Mouse (Mus musculus): Measurements from ENCODE around the gene Spns2. TPM values are rescaled to one million over a fixed set of nuclear protein-coding genes. Genes with fewer than 3 reads are reported as not detected.
A peak's percentile ranks its signal among the peaks of the same experiment; 100 is the strongest.

Spns2 gene
- polyA plus RNA-seq, 1 experiment from 2014 or later, result 1.9 TPM

GRCm38 (mm10) chr11:72485157-72485556 is 4.5 kb downstream of the Spns2 start:
- Histone ChIP-seq H3K27ac (replicated peaks) (no peak overlapping the region), H3K9me3 (no peaks in the 10 kb centered on the region), H3K4me2 (no peak overlapping the region)

GRCm38 (mm10) chr11:72484549-72484948 is 5.2 kb downstream of the Spns2 start:
- WGBS, result 37% methylated on average over 6 of the region's 6 CpGs

More at GRCm38 (mm10) chr11:72485157-72485556, 4.5 kb downstream of the Spns2 start:
- Histone ChIP-seq H3K4me1 (peaks cover 65% of the 10 kb centered on the region), H3K9ac (no peak overlapping the region), H3K4me3 (no peak overlapping the region), H3K27me3 (replicated peaks) (peaks cover 43% of the 10 kb centered on the region), H3K36me3 (no peaks in the 10 kb centered on the region)
- no peak for ATAC-seq (ENCODE audit: extremely low read depth, insufficient number of reproducible peaks, low FRiP score, low TSS enrichment)
- WGBS, result 58% methylated on average over 5 of the region's 5 CpGs

GRCm38 (mm10) chr11:72481952-72482351 is 7.8 kb downstream of the Spns2 start:
- Histone ChIP-seq H3K4me3 (no peak overlapping the region), H3K27ac (replicated peaks) (no peak overlapping the region), H3K9me3 (no peaks in the 10 kb centered on the region), H3K36me3 (no peaks in the 10 kb centered on the region), H3K4me1 (peaks cover 63% of the 10 kb centered on the region), H3K9ac (no peak overlapping the region), H3K4me2 (peak overlapping the region; percentile 10; the same call in 1 of the 2 replicates), H3K27me3 (replicated peaks) (peaks cover 12% of the 10 kb centered on the region)
- 40% methylated on average over 4 of the region's 4 CpGs for WGBS
- 0 out of 2 replicates have a peak, but pooled peaks have one; percentile 19 for ATAC-seq (ENCODE audit: extremely low read depth, insufficient number of reproducible peaks, low FRiP score, low TSS enrichment)

More at GRCm38 (mm10) chr11:72484549-72484948, 5.2 kb downstream of the Spns2 start:
- no peak for ATAC-seq (ENCODE audit: extremely low read depth, insufficient number of reproducible peaks, low FRiP score, low TSS enrichment)
- Histone ChIP-seq H3K4me3 (no peak overlapping the region), H3K4me1 (peaks cover 65% of the 10 kb centered on the region), H3K36me3 (no peaks in the 10 kb centered on the region), H3K27ac (replicated peaks) (no peak overlapping the region), H3K9me3 (no peaks in the 10 kb centered on the region), H3K4me2 (no peak overlapping the region), H3K9ac (no peak overlapping the region), H3K27me3 (replicated peaks) (peaks cover 38% of the 10 kb centered on the region)

GRCm38 (mm10) chr11:72481313-72481712 is 8.4 kb downstream of the Spns2 start:
- Histone ChIP-seq H3K27me3 (replicated peaks) (peaks cover 7% of the 10 kb centered on the region; the same call in 1 of the 2 replicates), H3K36me3 (no peaks in the 10 kb centered on the region), H3K4me2 (no peak overlapping the region), H3K4me1 (peaks cover 65% of the 10 kb centered on the region), H3K4me3 (no peak overlapping the region), H3K9me3 (no peaks in the 10 kb centered on the region), H3K9ac (no peak overlapping the region), H3K27ac (replicated peaks) (0 out of 2 replicates have a peak overlapping the region, but pooled peaks have one; percentile 2)
- 72% methylated on average over 5 of the region's 5 CpGs for WGBS
- no peak for ATAC-seq (ENCODE audit: extremely low read depth, insufficient number of reproducible peaks, low FRiP score, low TSS enrichment)

GRCm38 (mm10) chr11:72479499-72479898 is 10.2 kb downstream of the Spns2 start:
- no peaks in the 10 kb centered on the region for H3K27me3 ChIP-seq (replicated peaks)
- 58% methylated on average over 2 of the region's 2 CpGs for WGBS
- H3K4me3 ChIP-seq, result no peak overlapping the region
- no peaks in the 10 kb centered on the region for H3K36me3 ChIP-seq
- peaks cover 70% of the 10 kb centered on the region for H3K4me1 ChIP-seq
- H3K4me2 ChIP-seq, result no peak overlapping the region
- no peak overlapping the region for H3K27ac ChIP-seq (replicated peaks)
- H3K9ac ChIP-seq, result no peak overlapping the region
- ATAC-seq (ENCODE audit: extremely low read depth, insufficient number of reproducible peaks, low FRiP score, low TSS enrichment), result no peak
- no peaks in the 10 kb centered on the region for H3K9me3 ChIP-seq

- H3K36me3 ChIP-seq, result no peaks in the 10 kb centered on the region
- H3K9me3 ChIP-seq, result no peaks in the 10 kb centered on the region
- H3K4me1 ChIP-seq, result peaks cover 72% of the 10 kb centered on the region
- 48% methylated on average over 6 of the region's 6 CpGs for WGBS
- no peaks in the 10 kb centered on the region for H3K27me3 ChIP-seq (replicated peaks)
- no peak overlapping the region for H3K4me3 ChIP-seq
- H3K4me2 ChIP-seq, result no peak overlapping the region
- peak overlapping the region; percentile 70 for H3K27ac ChIP-seq (replicated peaks)
- ATAC-seq (ENCODE audit: extremely low read depth, insufficient number of reproducible peaks, low FRiP score, low TSS enrichment), result no peak
- no peak overlapping the region; the same call in 1 of the 2 replicates for H3K9ac ChIP-seq
These were observed 11.5 kb downstream of the Spns2 start for GRCm38 (mm10) chr11:72478228-72478627.

DNA sequence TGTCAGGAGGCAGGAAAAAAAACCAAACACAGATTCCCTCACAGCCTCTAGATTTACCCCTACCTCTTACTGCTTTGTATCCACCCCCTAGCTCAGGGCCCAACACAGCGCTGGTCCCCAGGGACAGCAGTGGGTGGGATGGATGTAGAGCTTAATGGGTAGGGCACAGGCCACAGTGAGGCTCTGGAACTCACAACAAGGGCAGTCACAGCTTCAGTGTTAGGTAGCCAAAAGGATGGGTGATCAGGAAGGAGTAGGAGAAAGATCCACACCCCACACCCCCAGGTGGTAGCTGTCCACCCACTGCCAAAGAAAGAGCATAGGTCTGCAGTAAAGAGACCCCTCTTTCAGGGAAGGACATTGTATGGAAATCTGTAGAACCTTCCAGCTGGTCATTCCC is 12.1 kb downstream of the Spns2 start:
- no peak overlapping the region; the same call in 1 of the 2 replicates for H3K9ac ChIP-seq
- no peak overlapping the region for H3K4me2 ChIP-seq
- H3K4me3 ChIP-seq, result no peak overlapping the region
- H3K36me3 ChIP-seq, result no peaks in the 10 kb centered on the region
- no peaks in the 10 kb centered on the region for H3K9me3 ChIP-seq
- peak overlapping the region; percentile 70 for H3K27ac ChIP-seq (replicated peaks)
- ATAC-seq (ENCODE audit: extremely low read depth, insufficient number of reproducible peaks, low FRiP score, low TSS enrichment), result no peak
- H3K4me1 ChIP-seq, result peaks cover 66% of the 10 kb centered on the region
- H3K27me3 ChIP-seq (replicated peaks), result no peaks in the 10 kb centered on the region
- 92% methylated on average over 1 of the region's 1 CpGs for WGBS

- Histone ChIP-seq H3K9ac (no peak overlapping the region), H3K4me3 (no peak overlapping the region), H3K36me3 (no peaks in the 10 kb centered on the region), H3K4me1 (peaks cover 61% of the 10 kb centered on the region), H3K27ac (replicated peaks) (peak overlapping the region; percentile 70), H3K9me3 (no peaks in the 10 kb centered on the region), H3K4me2 (no peak overlapping the region), H3K27me3 (replicated peaks) (no peaks in the 10 kb centered on the region)
- no peak for ATAC-seq (ENCODE audit: extremely low read depth, insufficient number of reproducible peaks, low FRiP score, low TSS enrichment)
- 36% methylated on average over 5 of the region's 5 CpGs for WGBS
These were observed 12.5 kb downstream of the Spns2 start for GRCm38 (mm10) chr11:72477182-72477581.

DNA sequence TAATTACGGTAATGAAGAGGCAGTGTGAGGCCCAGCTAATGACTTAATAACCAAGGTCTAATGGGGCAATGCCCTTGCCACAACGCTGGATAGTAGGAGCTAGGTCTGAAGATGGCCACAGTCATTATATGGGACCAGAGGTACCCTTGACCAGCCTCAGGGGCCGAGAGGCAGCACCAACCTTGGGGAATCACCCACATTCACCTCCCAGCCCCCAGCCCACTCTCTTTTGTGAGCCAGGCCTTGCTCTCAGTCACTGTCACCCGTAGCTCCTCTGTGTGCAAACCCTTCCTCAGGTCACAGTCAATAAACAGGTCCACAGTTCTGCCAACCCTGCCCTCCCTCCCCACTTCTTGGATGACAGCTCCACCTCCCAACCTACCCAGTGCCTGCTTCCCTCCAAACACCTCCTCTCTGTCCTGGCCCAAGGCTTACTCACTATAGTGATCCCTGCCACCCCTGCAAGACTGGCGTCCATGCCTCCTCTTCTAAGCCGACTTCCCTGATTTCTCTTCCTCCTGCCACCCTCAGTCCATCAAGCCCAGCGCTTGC is 13.6 kb downstream of the Spns2 start:
- Histone ChIP-seq H3K27me3 (replicated peaks) (no peaks in the 10 kb centered on the region), H3K9me3 (no peaks in the 10 kb centered on the region), H3K27ac (replicated peaks) (0 out of 2 replicates have a peak overlapping the region, but pooled peaks have one; percentile 56), H3K4me1 (peaks cover 51% of the 10 kb centered on the region), H3K4me2 (peak overlapping the region; percentile 17; the same call in 1 of the 2 replicates), H3K9ac (no peak overlapping the region), H3K4me3 (no peak overlapping the region), H3K36me3 (no peaks in the 10 kb centered on the region)
- 77% methylated on average over 7 of the region's 7 CpGs for WGBS
- no peak for ATAC-seq (ENCODE audit: extremely low read depth, insufficient number of reproducible peaks, low FRiP score, low TSS enrichment)

DNA sequence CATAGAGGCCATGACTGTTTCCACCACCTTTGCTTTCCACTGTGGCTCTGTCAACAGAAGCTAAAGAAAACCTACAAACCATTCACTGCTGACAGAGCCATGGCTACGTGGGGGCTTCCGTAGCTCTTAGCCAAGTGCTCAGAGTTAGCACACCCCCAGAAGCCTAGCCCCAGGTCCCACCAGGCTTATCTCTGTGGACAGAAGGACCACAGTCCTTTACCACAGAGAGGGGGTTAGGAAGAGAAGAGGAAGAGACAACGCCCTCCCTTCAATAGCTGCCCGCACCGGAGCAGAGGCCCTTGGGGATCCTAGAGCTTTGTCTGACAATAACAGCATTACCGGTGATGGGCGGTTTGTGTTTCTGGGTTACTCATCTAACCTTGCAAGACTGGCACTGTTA is 14.3 kb downstream of the Spns2 start:
- no peak overlapping the region for H3K4me3 ChIP-seq
- no peaks in the 10 kb centered on the region for H3K27me3 ChIP-seq (replicated peaks)
- no peaks in the 10 kb centered on the region for H3K9me3 ChIP-seq
- peak overlapping the region; percentile 56 for H3K27ac ChIP-seq (replicated peaks)
- 64% methylated on average over 7 of the region's 7 CpGs for WGBS
- H3K4me2 ChIP-seq, result peak overlapping the region; percentile 17; the same call in 1 of the 2 replicates
- H3K4me1 ChIP-seq, result peaks cover 53% of the 10 kb centered on the region
- no peak for ATAC-seq (ENCODE audit: extremely low read depth, insufficient number of reproducible peaks, low FRiP score, low TSS enrichment)
- H3K36me3 ChIP-seq, result no peaks in the 10 kb centered on the region
- H3K9ac ChIP-seq, result no peak overlapping the region

DNA sequence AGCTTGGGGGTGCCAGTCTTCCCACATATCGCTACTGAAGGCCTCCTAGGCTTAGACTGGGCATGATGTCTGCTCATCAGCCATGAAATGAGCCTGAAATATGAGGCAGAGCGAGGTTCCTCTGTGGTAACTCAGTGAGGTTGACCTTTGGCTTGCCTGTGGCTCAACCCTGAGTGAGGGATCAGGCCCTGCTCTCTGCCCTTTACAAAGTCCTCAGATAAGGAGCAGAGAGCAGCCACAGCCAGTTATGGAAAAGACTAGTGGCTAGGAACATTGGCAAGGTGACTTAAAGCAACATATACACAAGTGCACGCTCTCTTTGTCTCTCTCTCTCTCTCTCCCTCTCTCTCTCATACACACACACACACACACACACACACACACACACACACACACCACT is 14.8 kb downstream of the Spns2 start:
- Histone ChIP-seq H3K4me3 (no peak overlapping the region), H3K9me3 (no peaks in the 10 kb centered on the region), H3K27ac (replicated peaks) (peak overlapping the region; percentile 56; the same call in 1 of the 2 replicates), H3K9ac (no peak overlapping the region), H3K4me1 (peaks cover 58% of the 10 kb centered on the region), H3K4me2 (no peak overlapping the region), H3K36me3 (no peaks in the 10 kb centered on the region), H3K27me3 (replicated peaks) (no peaks in the 10 kb centered on the region)
- 50% methylated on average over 3 of the region's 3 CpGs for WGBS
- no peak for ATAC-seq (ENCODE audit: extremely low read depth, insufficient number of reproducible peaks, low FRiP score, low TSS enrichment)

- Histone ChIP-seq H3K9me3 (no peaks in the 10 kb centered on the region), H3K27ac (replicated peaks) (no peak overlapping the region), H3K4me1 (peaks cover 60% of the 10 kb centered on the region), H3K4me2 (no peak overlapping the region), H3K36me3 (no peaks in the 10 kb centered on the region), H3K9ac (no peak overlapping the region), H3K27me3 (replicated peaks) (no peaks in the 10 kb centered on the region), H3K4me3 (no peak overlapping the region)
- WGBS, result 92% methylated on average over 4 of the region's 4 CpGs
- ATAC-seq (ENCODE audit: extremely low read depth, insufficient number of reproducible peaks, low FRiP score, low TSS enrichment), result no peak
These were observed 16.2 kb downstream of the Spns2 start for GRCm38 (mm10) chr11:72473540-72473939.
